Mouse (Mus musculus) C2C12 (cell line): Measurements from ENCODE around the gene Slitrk3. TPM values are rescaled to one million over a fixed set of nuclear protein-coding genes. Genes with fewer than 3 reads are reported as not detected.

Source experiments
- H3K27me3 ChIP-seq: one replicate; pipeline ENCODE4 v1.6.1; 2011; ENCODE audit not compliant: control insufficient read depth, insufficient read depth, insufficient read length
- H3K36me3 ChIP-seq: one replicate; pipeline ENCODE4 v1.6.1; 2011; ENCODE audit not compliant: control insufficient read depth, insufficient read depth
- H3K4me3 ChIP-seq: one replicate; pipeline ENCODE4 v1.5.1; 2011; ENCODE audit warnings: mild to moderate bottlenecking, control low read depth; ENCODE audit not compliant: poor library complexity, insufficient read depth, severe bottlenecking
- H3K79me2 ChIP-seq: one replicate; pipeline ENCODE4 v1.6.1; 2011; ENCODE audit not compliant: control insufficient read depth, insufficient read depth
- H3K79me3 ChIP-seq: one replicate; pipeline ENCODE4 v1.6.1; 2011; ENCODE audit warnings: low read depth, control low read depth
- H3ac ChIP-seq: one replicate; pipeline ENCODE3; 2011; ENCODE audit warnings: low read depth; ENCODE audit not compliant: control insufficient read depth, insufficient read length
- CEBPB ChIP-seq: IDR thresholded peaks from one replicate; pipeline ENCODE4 v1.6.1; 2011; ENCODE audit warnings: low read depth, mild to moderate bottlenecking, control low read depth, moderate library complexity
- CTCF ChIP-seq: IDR thresholded peaks from one replicate; pipeline ENCODE4 v1.5.1; 2011; ENCODE audit not compliant: control insufficient read depth, insufficient read depth, insufficient read length
- FOSL1 ChIP-seq: IDR thresholded peaks from one replicate; pipeline ENCODE4 v1.8.0; 2011; ENCODE audit warnings: mild to moderate bottlenecking, low read length; ENCODE audit not compliant: poor library complexity, insufficient read depth, severe bottlenecking
- MAX ChIP-seq: IDR thresholded peaks from one replicate; pipeline ENCODE4 v1.6.1; 2011; ENCODE audit warnings: mild to moderate bottlenecking, control low read depth
- MYOD1 ChIP-seq: IDR thresholded peaks from one replicate; pipeline ENCODE4 v1.6.1; 2011; ENCODE audit warnings: low read depth; ENCODE audit not compliant: control insufficient read depth, insufficient read length
- MYOG ChIP-seq: IDR thresholded peaks from one replicate; pipeline ENCODE4 v1.6.1; 2011; ENCODE audit not compliant: control insufficient read depth, insufficient read length; ENCODE audit errors: extremely low read depth
- USF1 ChIP-seq: IDR thresholded peaks from one replicate; pipeline ENCODE4 v1.6.1; 2011; ENCODE audit warnings: low read depth, mild to moderate bottlenecking, control low read depth, moderate library complexity
- polyA plus RNA-seq: library from polyadenylated mRNA; unstranded; fragments of >200 nt; fragmentation: generic; extraction: Trizol; gene quantifications from one replicate; pipeline ENCODE4 v1.2.1, GENCODE M21; 2012; ENCODE audit warnings: missing spikeins

Gene Slitrk3
- polyA plus RNA-seq, 1 experiment: not detected

- H3K79me3 ChIP-seq: no peaks in the 10 kb centered on the region
- no peak overlapping the region for H3K4me3 ChIP-seq
- H3K27me3 ChIP-seq: no peaks in the 10 kb centered on the region
- H3K79me2 ChIP-seq: no peaks in the 10 kb centered on the region
- TF ChIP-seq CEBPB: no peak
- TF ChIP-seq MAX: no peak
- TF ChIP-seq USF1: no peak
- no peak for TF ChIP-seq FOSL1
- no peak for TF ChIP-seq CTCF
- TF ChIP-seq MYOG: no peak
- TF ChIP-seq MYOD1: no peak
- no peak overlapping the region for H3ac ChIP-seq
- H3K36me3 ChIP-seq: no peaks in the 10 kb centered on the region
Observed at GRCm38 (mm10) chr3:73056492-73057196, 959 bp downstream of the Slitrk3 start.

- TF ChIP-seq MAX: no peak
- TF ChIP-seq MYOD1: no peak
- no peak for TF ChIP-seq CEBPB
- no peak for TF ChIP-seq FOSL1
- TF ChIP-seq MYOG: no peak
- no peak for TF ChIP-seq USF1
- TF ChIP-seq CTCF: no peak
- Histone ChIP-seq H3K79me2 (no peaks in the 10 kb centered on the region), H3K4me3 (no peak overlapping the region), H3K79me3 (no peaks in the 10 kb centered on the region), H3K27me3 (no peaks in the 10 kb centered on the region), H3K36me3 (no peaks in the 10 kb centered on the region), H3ac (no peak overlapping the region)
Observed at GRCm38 (mm10) chr3:73056044-73056438, 1.6 kb downstream of the Slitrk3 start.

GRCm38 (mm10) chr3:73055399-73056043 lies 2.1 kb downstream of the Slitrk3 start:
- Histone ChIP-seq H3K79me3 (no peaks in the 10 kb centered on the region), H3K4me3 (no peak overlapping the region), H3K36me3 (no peaks in the 10 kb centered on the region), H3ac (no peak overlapping the region), H3K27me3 (no peaks in the 10 kb centered on the region), H3K79me2 (no peaks in the 10 kb centered on the region)
- no peak for TF ChIP-seq CEBPB
- no peak for TF ChIP-seq FOSL1
- no peak for TF ChIP-seq MAX
- TF ChIP-seq CTCF: no peak
- TF ChIP-seq MYOG: no peak

GRCm38 (mm10) chr3:73053451-73053931 lies 4.1 kb downstream of the Slitrk3 start:
- H3K4me3 ChIP-seq: no peak overlapping the region
- H3K36me3 ChIP-seq: no peaks in the 10 kb centered on the region
- H3K79me2 ChIP-seq: no peaks in the 10 kb centered on the region
- no peaks in the 10 kb centered on the region for H3K79me3 ChIP-seq
- no peaks in the 10 kb centered on the region for H3K27me3 ChIP-seq
- TF ChIP-seq MAX (no peak), USF1 (no peak), MYOG (no peak), FOSL1 (no peak), CTCF (no peak)
- H3ac ChIP-seq: no peak overlapping the region

GRCm38 (mm10) chr3:73046248-73046647 lies 11.4 kb downstream of the Slitrk3 start:
- TF ChIP-seq USF1 (no peak), MYOG (no peak), CEBPB (no peak), FOSL1 (no peak), MYOD1 (no peak), CTCF (peak; percentile 29), MAX (no peak)
- Histone ChIP-seq H3K36me3 (no peaks in the 10 kb centered on the region), H3ac (no peak overlapping the region), H3K79me2 (no peaks in the 10 kb centered on the region), H3K79me3 (no peaks in the 10 kb centered on the region), H3K27me3 (no peaks in the 10 kb centered on the region), H3K4me3 (no peak overlapping the region)

GRCm38 (mm10) chr3:73042256-73042655 lies 15.3 kb downstream of the Slitrk3 start:
- H3K27me3 ChIP-seq: no peaks in the 10 kb centered on the region
- H3K79me3 ChIP-seq: no peaks in the 10 kb centered on the region
- H3K36me3 ChIP-seq: no peaks in the 10 kb centered on the region
- no peak for TF ChIP-seq FOSL1
- no peak for TF ChIP-seq MYOG
- TF ChIP-seq CEBPB: no peak
- TF ChIP-seq CTCF: no peak
- TF ChIP-seq MYOD1: no peak
- TF ChIP-seq MAX: no peak
- TF ChIP-seq USF1: no peak
- H3ac ChIP-seq: no peak overlapping the region
- no peak overlapping the region for H3K4me3 ChIP-seq
- H3K79me2 ChIP-seq: no peaks in the 10 kb centered on the region
